Mouse (Mus musculus) cerebellum, postnatal 10 days (tissue): ENCODE measurements around the gene Fgf12.

Source experiments
- DNase-seq, 2 experiments: peaks; one replicate each; pipeline ENCODE4 v3.0.0; 2021; ENCODE audit warnings: mixed read lengths in 2 of 2

The Fgf12 gene

DNA sequence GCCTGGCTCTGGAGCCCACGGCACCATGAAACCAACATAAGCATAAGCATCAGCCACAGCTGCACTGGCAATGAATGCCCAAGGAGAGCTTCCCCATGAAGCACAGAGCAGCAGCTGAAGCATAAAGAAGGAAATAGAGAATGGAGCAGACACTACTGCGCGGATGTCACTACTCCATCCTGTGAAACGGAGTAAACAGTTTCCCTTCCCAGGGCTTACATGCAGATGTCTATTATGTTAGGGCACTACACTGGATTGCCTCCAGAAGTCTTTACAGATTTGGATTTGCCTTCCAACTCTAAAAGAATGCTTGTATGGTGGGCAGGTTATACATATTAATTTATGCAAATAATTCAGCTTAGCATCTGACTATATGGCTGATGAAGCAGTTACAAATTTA, 441.2 kb downstream of the Fgf12 start:
- DNase-seq: no peak

- peak; percentile 74 to 81 for DNase-seq
These were observed 449.0 kb downstream of the Fgf12 start for GRCm38 (mm10) chr16:28303889-28304288.

DNA sequence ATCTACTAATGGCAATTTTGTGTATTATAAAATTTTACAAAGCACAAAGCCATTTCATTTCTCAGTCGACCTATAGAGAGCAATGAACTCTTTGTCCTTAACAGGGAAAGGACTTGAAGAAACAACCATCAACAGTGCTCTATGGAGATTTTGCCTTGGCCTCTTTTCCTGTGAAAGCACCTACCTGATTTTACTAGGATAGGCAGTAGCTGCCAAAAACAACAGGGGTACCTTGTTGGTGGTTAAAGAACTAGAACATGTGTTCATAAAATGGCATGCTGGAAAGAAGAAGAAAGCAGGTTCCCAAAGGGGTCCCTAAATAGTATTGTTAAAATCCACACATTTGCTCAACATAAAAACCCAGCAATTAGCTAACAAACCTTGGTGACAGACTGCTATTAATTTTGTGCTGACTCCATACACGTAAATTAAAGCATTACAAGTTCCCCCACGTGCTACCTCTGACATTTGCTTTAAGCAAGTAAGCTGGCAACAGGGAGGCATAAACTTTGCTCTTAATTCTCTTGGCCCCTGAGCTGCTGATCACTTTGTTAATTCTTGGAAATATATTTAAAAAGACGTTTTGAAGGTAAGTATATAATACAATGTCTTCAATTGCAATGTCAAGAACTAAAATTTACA, 463.1 kb downstream of the Fgf12 start:
- peak; percentile 11 to 19 for DNase-seq

DNA sequence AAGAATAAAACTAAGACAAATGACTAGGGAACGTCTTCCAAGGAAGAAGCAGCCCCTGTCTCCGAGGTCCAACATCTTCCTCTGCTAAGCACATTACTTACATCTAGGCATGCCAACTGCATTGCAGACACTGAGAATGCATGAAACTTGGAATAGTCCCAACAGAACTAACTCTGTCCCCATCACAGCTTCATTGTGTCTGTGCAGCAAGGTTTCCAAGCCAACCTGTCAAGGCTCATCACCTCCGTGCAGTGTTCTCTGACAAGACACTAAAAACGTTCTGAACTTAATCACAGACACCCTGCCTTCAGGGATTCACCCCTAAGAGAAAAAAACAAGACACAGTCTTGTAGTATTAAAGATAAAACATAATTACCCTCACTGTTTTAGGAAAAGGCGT, 495.0 kb downstream of the Fgf12 start:
- DNase-seq: no peak

DNA sequence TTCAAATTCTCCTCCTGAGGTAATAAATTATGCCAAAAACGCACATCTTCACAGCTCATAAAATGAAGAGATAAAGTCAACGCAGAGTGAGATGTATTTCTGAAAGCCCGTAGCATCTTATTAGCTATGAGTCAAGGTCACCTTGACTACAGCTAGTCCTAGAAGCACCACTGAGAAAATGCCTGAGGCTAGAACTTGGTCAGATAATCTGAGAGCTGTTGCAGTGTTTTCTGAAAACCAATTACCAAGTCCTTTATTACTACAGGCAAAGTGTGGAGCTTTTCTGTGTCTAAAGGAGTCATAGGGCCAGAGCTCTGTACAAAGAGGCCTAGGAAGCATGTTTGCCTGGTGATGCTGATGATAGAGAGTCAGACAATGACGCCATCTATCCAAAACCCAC, 498.6 kb downstream of the Fgf12 start:
- DNase-seq: no peak

DNA sequence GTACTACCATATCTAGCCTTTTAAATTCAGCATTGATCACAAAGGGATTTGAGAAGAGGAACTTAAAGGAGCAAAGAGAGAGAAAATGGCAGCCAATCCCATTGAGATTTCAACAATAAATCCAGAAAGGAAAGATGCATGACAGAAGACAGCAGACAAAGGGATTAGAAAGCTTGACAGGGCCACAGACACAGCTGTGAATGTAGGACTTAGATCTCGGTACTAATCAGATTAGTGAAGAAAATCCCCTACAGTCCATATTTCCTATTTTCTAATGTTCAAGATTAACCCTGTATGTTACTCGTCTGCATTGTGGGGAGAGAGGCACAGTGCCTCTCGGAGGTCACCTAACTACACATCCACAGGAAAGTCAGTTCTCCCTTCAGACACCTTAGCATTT, 500.9 kb downstream of the Fgf12 start:
- DNase-seq: no peak

DNA sequence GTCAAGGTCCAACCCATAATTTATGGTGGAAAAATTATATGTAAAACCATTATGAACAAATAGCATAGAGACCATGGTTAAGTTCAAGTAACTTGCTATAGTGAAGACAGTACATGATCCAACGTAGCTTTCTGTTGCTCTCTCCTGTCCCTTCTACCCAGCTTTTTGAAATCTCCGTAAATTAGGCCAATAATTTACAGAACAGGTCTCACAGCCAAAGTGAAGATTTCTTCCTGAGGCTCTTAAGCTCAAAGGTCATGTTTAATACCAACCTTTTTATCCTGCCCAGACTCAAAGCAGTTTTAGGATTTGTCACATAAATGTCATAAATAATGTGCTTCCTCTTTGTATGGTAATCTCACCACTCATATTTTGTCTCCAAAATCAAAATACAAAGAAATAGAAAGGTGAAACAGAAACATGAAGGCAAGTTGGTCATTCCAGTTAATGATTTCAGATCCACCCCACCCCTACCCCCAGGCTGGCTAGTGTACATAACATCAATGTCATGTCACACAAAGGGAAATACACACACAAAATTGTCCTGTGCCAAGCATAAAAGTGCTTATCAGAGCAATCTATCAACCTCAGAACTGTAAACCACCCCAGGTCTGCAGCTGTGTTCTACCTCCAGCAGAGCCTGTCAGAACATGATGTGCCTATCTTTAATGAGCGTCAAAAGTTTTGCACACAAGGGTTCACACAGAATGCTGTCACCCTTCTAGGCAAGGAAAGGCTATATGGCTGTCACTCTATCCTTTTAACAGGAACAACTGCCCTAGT, 509.8 kb downstream of the Fgf12 start:
- no peak for DNase-seq

DNA sequence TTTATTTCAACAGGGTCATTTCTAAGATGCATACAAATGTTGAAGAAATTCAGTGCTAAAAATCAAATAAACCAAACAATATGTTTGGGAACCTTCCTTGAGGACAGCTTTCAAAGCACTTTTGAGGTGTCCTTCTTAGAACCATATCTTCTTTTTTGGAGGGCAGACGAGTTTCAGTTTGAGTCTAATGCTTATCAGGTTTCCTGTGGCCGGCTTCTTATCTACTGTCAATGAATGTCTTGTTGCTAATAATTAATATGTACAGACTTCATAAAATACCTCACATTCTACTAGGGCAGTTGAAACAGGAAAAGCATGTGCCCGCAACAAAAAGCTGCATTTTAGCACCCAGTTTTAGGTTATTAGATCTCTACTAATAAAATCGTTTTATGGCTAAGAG, 513.5 kb downstream of the Fgf12 start:
- no peak for DNase-seq

- peak; percentile 73 to 78 for DNase-seq
These were observed 514.6 kb downstream of the Fgf12 start for GRCm38 (mm10) chr16:28238019-28238868.

- no peak for DNase-seq
These were observed 536.9 kb downstream of the Fgf12 start for GRCm38 (mm10) chr16:28215930-28216329.

DNA sequence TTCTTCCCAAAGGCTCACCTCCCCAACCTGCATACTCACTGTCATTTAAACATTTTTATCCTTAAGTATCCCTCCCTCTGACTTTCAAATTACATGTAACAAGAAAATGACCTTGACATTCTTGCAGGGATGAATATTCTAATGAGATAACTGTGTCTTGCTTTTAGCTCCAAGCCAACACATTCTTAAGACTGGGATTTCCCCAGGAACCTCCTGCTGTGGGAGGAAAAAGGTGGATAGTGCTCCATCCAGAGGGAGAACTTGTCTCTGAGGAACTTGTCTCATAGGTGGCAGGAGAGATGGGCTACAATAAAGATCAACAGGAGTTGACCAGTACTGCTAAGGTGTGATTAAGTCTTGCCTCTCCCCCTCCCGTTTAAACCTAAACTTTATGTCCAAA, 540.5 kb downstream of the Fgf12 start:
- DNase-seq: no peak

GRCm38 (mm10) chr16:28156443-28156842, 596.4 kb downstream of the Fgf12 start:
- DNase-seq: no peak

DNA sequence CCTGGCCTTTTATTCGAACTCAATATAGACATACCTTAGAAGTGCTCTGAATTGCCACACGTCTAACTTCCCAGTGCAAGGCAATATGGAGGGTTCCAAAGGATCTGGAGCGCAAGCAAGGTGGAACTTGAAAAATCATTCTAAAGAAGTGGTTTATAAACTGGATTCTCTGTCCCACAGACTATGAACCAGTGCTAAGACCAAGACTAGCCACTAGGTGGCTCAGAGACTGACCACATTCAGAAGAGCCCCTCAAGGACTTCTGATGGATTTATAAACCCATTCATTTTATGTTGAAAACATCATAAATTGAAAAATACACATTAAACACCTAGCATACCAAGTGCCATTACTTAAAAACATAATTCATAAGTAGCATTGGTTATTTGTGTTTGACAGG, 611.9 kb downstream of the Fgf12 start:
- DNase-seq: peak; percentile 43 to 51

DNA sequence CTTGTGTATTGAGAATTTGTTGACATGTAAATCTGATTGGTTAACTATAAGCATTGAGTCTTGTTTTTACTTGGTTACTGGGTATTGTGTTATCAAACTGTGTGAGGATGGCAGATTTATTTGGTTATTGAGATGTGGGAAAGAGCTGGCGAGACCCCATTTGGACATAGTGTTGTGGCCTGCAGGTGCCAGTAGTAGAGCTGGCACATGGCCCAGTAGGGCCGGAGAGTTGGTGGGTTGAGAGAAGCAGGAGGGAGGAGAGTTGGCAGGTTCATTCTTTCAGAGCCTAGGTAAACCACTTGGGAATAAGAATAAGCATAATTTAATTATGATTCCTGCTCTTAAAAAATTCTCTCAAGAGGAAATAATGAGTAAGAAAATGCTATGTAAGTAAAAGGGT, 625.9 kb downstream of the Fgf12 start:
- DNase-seq: peak; percentile 88 to 90
